Mouse (Mus musculus): ENCODE results near the gene Patl2. TPM values are rescaled to one million over a fixed set of nuclear protein-coding genes. Genes with fewer than 3 reads are reported as not detected.

The Patl2 gene
- polyA plus RNA-seq (2014; fragmentation: Nextera tagmentation; extraction: Ambion mirVana): 0.15 TPM in 1 of 2 replicates, not detected in the other

DNA sequence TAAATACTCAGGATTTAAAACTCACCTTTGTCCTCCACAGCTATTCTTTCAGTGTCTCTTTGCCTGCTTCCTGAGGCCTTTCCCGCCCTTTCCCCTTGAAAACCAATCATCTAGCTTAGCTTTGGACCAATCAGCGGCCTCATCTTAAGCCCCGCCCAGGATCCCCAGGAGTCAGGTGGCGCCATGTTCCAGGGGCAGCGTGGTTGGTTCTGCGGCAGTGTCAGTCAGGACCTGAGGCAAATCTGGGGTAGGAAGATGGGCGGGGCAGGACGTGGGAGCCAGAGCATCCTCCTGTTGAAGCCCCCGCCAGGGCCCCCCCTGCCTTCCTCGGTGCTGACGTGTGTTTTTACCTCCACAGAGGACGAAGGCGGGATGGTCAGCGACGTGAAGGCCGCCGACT lies at the start of gene Patl2, which contains the start of gene Terb2:
Patl2 (minus strand) TSS at position 84 of the 400 bp plus-strand sequence.
Terb2 (plus strand) TSS at position 167 of the 400 bp plus-strand sequence.
- Histone ChIP-seq H3K4me3 (ENCODE audit: low read depth, low read length) (no peak within 1 kb of the TSS), H3K4me2 (no peak within 1 kb of the TSS), H3K9me3 (ENCODE audit: control insufficient read depth, low read length) (no peaks in the 10 kb centered on the region), H3K36me3 (ENCODE audit: control insufficient read depth, insufficient read depth, low read length) (no peaks in the 10 kb centered on the region), H3K4me1 (replicated peaks; ENCODE audit: control insufficient read depth, insufficient read depth, low read length) (no peaks in the 10 kb centered on the region; the same call in 1 of the 2 replicates), H3K9ac (ENCODE audit: low read depth, low read length) (no peak within 1 kb of the TSS), H3K27ac (ENCODE audit: low read depth, low read length) (no peak within 1 kb of the TSS), H3K27me3 (replicated peaks; ENCODE audit: control insufficient read depth, insufficient read depth, low read length) (no peaks in the 10 kb centered on the region)
- DNase-seq (ENCODE audit: low spot score) (no peak), ATAC-seq (replicated peaks; ENCODE audit: low FRiP score) (no peak)
- WGBS: 70% methylated on average over 17 of the region's 17 CpGs

DNA sequence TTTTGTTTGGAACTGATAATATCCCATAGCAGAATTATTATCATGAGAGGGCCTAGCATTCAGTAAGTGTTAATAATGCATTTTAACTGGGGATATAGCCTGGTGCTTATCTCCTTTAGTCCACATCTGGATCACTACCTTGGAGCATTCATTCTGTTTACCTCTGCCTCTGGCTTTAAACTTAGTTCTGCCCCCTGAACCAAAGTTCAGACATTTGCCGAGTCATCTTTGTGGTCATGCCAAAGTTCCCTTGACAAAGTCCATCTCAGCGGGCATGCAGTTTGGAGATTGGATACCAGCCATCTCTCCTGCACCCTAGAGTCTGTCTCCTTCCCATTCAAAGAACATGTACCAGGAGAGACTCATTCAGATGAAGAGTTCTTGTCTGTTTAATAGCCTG lies 49.4 kb upstream of the Patl2 start:
- H3K9ac ChIP-seq (ENCODE audit: low read depth, low read length): peak overlapping the region; percentile 85
- H3K4me1 ChIP-seq (replicated peaks; ENCODE audit: control insufficient read depth, insufficient read depth, low read length): peaks cover 14% of the 10 kb centered on the region
- no peaks in the 10 kb centered on the region for H3K36me3 ChIP-seq (ENCODE audit: control insufficient read depth, insufficient read depth, low read length)
- 46% methylated on average over 2 of the region's 2 CpGs for WGBS
- DNase-seq (ENCODE audit: low spot score) (no peak), ATAC-seq (replicated peaks; ENCODE audit: low FRiP score) (no peak)
- peak overlapping the region; percentile 75 for H3K4me3 ChIP-seq (ENCODE audit: low read depth, low read length)
- no peaks in the 10 kb centered on the region for H3K27me3 ChIP-seq (replicated peaks; ENCODE audit: control insufficient read depth, insufficient read depth, low read length)
- H3K4me2 ChIP-seq: peak overlapping the region; percentile 89
- peak overlapping the region; percentile 87 for H3K27ac ChIP-seq (ENCODE audit: low read depth, low read length)
- H3K9me3 ChIP-seq (ENCODE audit: control insufficient read depth, low read length): no peaks in the 10 kb centered on the region

DNA sequence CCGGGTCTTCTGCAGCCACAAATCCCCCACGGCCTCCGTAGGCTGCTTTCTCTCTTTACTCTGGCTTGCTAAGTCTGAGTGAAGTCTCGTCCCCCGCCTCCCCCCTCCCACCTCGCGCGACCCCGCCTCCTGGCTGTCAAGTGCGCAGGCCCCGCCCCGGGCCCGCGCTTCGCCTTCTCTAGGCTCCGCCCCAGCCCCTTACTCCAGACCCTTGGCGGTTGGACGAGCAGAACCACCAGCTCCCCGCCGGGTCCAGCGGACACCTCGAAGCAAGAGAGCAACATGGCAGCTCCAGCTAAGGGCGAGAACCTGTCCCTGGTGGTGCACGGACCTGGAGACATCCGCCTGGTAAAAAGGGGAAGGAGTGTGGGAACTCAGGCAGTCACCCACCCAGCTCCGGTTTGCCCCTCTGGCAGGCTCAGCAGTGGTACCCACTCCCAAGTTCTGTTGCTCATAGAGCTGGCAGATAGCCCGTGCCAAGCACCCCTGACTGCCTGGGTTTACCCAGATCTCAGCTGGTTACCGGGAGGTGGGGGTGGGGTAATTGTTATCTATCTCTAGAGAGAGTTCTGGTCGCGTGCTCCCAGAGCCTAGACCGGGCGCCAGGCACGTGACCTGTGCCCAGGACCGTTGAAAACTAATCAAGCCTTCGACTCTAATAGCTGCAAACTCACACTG lies 48.8 kb upstream of the Patl2 start, which contains the start of gene Sord:
Sord (plus strand) TSS at position 139 of the 678 bp plus-strand sequence.
- peak within 1 kb of the TSS; percentile 87 for H3K27ac ChIP-seq (ENCODE audit: low read depth, low read length)
- H3K4me2 ChIP-seq: peak within 1 kb of the TSS; percentile 89
- peak within 1 kb of the TSS; percentile 85 for H3K9ac ChIP-seq (ENCODE audit: low read depth, low read length)
- H3K27me3 ChIP-seq (replicated peaks; ENCODE audit: control insufficient read depth, insufficient read depth, low read length): no peaks in the 10 kb centered on the region
- ATAC-seq (replicated peaks; ENCODE audit: low FRiP score): peak; percentile 92
- H3K36me3 ChIP-seq (ENCODE audit: control insufficient read depth, insufficient read depth, low read length): no peaks in the 10 kb centered on the region
- peak; percentile 90 for DNase-seq (ENCODE audit: low spot score)
- H3K9me3 ChIP-seq (ENCODE audit: control insufficient read depth, low read length): no peaks in the 10 kb centered on the region
- 1% methylated on average over 35 of the region's 35 CpGs for WGBS
- peak within 1 kb of the TSS; percentile 75 for H3K4me3 ChIP-seq (ENCODE audit: low read depth, low read length)
- peaks cover 14% of the 10 kb centered on the region for H3K4me1 ChIP-seq (replicated peaks; ENCODE audit: control insufficient read depth, insufficient read depth, low read length)

DNA sequence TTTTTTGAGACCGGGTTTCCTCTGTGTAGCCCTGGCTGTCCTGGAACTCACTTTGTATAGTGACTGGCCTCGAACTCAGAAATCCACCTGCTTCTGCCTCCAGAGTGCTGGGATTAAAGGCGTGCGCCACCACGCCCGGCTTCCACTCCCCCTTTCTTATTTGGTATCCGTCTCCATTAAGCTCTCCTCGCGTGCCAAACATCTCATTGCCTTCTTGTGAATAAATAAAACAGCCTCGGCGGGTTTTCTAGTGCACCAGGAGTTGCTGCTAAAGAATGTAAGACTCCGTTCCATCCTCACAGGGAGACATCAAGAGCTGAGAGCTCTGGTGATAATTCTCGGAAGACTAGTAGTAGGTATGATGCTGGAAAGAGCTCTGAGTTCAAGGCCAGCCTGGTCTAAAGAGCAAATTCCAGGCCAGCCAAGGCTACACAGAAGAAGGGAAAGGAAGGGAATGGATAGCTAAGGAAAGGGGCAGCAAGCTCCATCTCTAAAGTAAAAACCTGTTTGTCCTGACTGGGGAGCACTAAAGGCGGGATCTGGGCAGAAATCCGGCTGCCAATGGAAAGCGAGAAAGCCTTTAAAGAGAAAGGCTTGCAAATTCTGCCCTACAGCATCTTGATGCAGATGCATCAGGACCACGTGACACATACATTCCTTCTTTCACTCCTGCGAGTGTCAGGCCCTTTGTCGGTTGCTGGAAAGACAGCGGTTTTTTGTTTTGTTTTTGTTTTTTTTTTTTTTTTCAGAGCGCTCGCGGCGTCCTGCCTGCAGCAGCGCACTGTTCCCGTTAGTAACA lies 48.0 kb upstream of the Patl2 start:
- H3K9ac ChIP-seq (ENCODE audit: low read depth, low read length): peak overlapping the region; percentile 85
- DNase-seq (ENCODE audit: low spot score): peak; percentile 47
- H3K27ac ChIP-seq (ENCODE audit: low read depth, low read length): peak overlapping the region; percentile 87
- H3K9me3 ChIP-seq (ENCODE audit: control insufficient read depth, low read length): no peaks in the 10 kb centered on the region
- no peaks in the 10 kb centered on the region for H3K36me3 ChIP-seq (ENCODE audit: control insufficient read depth, insufficient read depth, low read length)
- no peaks in the 10 kb centered on the region for H3K27me3 ChIP-seq (replicated peaks; ENCODE audit: control insufficient read depth, insufficient read depth, low read length)
- H3K4me2 ChIP-seq: peak overlapping the region; percentile 89
- peaks cover 11% of the 10 kb centered on the region for H3K4me1 ChIP-seq (replicated peaks; ENCODE audit: control insufficient read depth, insufficient read depth, low read length)
- WGBS: 9% methylated on average over 26 of the region's 26 CpGs
- ATAC-seq (replicated peaks; ENCODE audit: low FRiP score): peak; percentile 23
- H3K4me3 ChIP-seq (ENCODE audit: low read depth, low read length): peak overlapping the region; percentile 75

DNA sequence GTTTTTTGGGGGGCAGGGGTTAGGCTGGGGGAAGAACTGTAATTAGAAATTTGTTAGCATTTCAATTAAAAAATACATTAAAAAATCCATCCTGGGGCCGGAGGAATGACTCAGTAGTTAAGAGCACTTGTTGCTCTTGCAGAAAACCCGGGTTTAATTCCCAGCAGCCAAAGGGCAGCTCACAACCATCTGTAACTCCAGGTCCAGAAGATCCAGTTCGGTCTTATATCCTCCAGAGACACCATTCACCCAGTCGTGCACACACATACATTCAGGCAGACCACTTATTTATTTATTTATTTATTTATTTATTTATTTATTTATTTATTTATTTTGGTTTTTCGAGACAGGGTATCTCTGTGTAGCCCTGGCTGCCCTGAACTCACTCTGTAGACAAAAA lies 47.4 kb upstream of the Patl2 start:
- H3K27me3 ChIP-seq (replicated peaks; ENCODE audit: control insufficient read depth, insufficient read depth, low read length): no peaks in the 10 kb centered on the region
- H3K4me2 ChIP-seq: peak overlapping the region; percentile 89
- H3K4me3 ChIP-seq (ENCODE audit: low read depth, low read length): no peak overlapping the region; the same call in 1 of the 2 replicates
- 50% methylated on average over 5 of the region's 5 CpGs for WGBS
- no peaks in the 10 kb centered on the region for H3K9me3 ChIP-seq (ENCODE audit: control insufficient read depth, low read length)
- no peak overlapping the region for H3K27ac ChIP-seq (ENCODE audit: low read depth, low read length)
- 0 out of 2 replicates have a peak, but pooled peaks have one; percentile 0 for ATAC-seq (replicated peaks; ENCODE audit: low FRiP score)
- peaks cover 11% of the 10 kb centered on the region for H3K4me1 ChIP-seq (replicated peaks; ENCODE audit: control insufficient read depth, insufficient read depth, low read length)
- DNase-seq (ENCODE audit: low spot score): no peak
- no peak overlapping the region for H3K9ac ChIP-seq (ENCODE audit: low read depth, low read length)
- no peaks in the 10 kb centered on the region for H3K36me3 ChIP-seq (ENCODE audit: control insufficient read depth, insufficient read depth, low read length)

DNA sequence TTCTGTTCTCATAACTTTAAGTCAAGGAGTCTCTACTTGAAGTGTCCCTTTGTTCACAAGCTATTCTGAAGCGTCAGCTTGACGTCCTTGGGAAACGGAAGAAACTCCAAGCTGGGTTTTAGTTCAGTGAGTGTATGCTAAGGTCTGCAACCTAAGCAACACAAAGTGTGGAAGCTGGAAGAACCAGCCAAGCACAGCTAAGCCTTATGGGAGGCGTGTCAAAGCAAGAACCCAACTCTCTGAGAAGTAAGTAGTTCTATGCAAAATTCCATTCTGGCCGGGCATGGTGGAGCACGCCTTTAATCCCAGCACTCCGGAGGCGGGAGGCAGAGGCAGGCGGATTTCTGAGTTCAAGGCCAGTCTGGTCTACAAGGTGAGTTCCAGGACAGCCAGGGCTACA lies 45.6 kb upstream of the Patl2 start:
- no peak overlapping the region for H3K4me2 ChIP-seq
- H3K27me3 ChIP-seq (replicated peaks; ENCODE audit: control insufficient read depth, insufficient read depth, low read length): no peaks in the 10 kb centered on the region
- H3K9ac ChIP-seq (ENCODE audit: low read depth, low read length): no peak overlapping the region
- peaks cover 9% of the 10 kb centered on the region for H3K4me1 ChIP-seq (replicated peaks; ENCODE audit: control insufficient read depth, insufficient read depth, low read length)
- H3K4me3 ChIP-seq (ENCODE audit: low read depth, low read length): no peak overlapping the region
- 89% methylated on average over 9 of the region's 9 CpGs for WGBS
- ATAC-seq (replicated peaks; ENCODE audit: low FRiP score) (no peak), DNase-seq (ENCODE audit: low spot score) (no peak)
- H3K9me3 ChIP-seq (ENCODE audit: control insufficient read depth, low read length): no peaks in the 10 kb centered on the region
- H3K36me3 ChIP-seq (ENCODE audit: control insufficient read depth, insufficient read depth, low read length): no peaks in the 10 kb centered on the region
- no peak overlapping the region for H3K27ac ChIP-seq (ENCODE audit: low read depth, low read length)

DNA sequence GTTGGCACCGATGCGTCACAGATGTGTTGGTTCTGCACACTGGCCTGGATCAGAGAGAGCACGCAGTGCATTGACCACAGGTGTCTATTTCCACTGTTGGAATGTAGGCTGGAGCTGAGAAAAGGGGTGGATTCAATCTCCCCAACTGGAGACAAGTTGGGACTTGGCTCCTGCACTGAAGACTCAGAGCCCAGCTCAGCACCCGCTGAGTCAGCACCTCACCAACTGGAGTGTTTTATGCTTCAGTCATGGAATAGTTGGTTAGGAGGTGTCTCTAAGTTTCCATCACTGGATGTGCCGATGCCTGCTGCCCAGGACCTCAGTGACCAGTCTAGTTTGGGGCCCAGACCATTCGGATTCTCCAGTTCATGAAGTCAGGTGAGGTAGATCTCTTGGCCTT lies 44.4 kb upstream of the Patl2 start:
- 76% methylated on average over 6 of the region's 6 CpGs for WGBS
- Histone ChIP-seq H3K9ac (ENCODE audit: low read depth, low read length) (no peak overlapping the region), H3K4me1 (replicated peaks; ENCODE audit: control insufficient read depth, insufficient read depth, low read length) (peaks cover 4% of the 10 kb centered on the region; the same call in 1 of the 2 replicates), H3K9me3 (ENCODE audit: control insufficient read depth, low read length) (no peaks in the 10 kb centered on the region), H3K27ac (ENCODE audit: low read depth, low read length) (no peak overlapping the region), H3K27me3 (replicated peaks; ENCODE audit: control insufficient read depth, insufficient read depth, low read length) (no peaks in the 10 kb centered on the region), H3K4me2 (no peak overlapping the region), H3K4me3 (ENCODE audit: low read depth, low read length) (no peak overlapping the region), H3K36me3 (ENCODE audit: control insufficient read depth, insufficient read depth, low read length) (no peaks in the 10 kb centered on the region)
- DNase-seq (ENCODE audit: low spot score) (no peak), ATAC-seq (replicated peaks; ENCODE audit: low FRiP score) (no peak)

DNA sequence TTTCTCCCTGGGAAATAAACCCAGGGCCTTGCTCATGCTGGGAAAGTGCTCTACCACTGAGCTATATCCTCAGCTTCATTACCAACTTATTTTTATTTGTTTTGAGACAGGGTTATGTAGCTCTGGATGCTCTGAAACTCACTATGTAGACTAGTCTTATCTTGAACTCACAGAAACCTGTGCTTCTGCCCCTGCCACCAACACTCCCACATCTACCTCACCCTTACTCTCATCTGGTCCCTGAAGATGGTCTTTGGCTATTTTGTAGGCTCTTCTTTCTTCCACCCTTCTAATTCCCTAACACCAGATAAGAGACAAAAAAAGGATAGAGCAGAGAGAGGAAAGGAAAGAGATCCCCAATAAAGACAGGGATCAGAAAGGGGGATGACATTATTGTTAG lies 37.7 kb upstream of the Patl2 start:
- Histone ChIP-seq H3K9me3 (ENCODE audit: control insufficient read depth, low read length) (no peaks in the 10 kb centered on the region), H3K4me2 (no peak overlapping the region), H3K36me3 (ENCODE audit: control insufficient read depth, insufficient read depth, low read length) (no peaks in the 10 kb centered on the region), H3K9ac (ENCODE audit: low read depth, low read length) (no peak overlapping the region), H3K4me1 (replicated peaks; ENCODE audit: control insufficient read depth, insufficient read depth, low read length) (peaks cover 6% of the 10 kb centered on the region), H3K4me3 (ENCODE audit: low read depth, low read length) (no peak overlapping the region), H3K27me3 (replicated peaks; ENCODE audit: control insufficient read depth, insufficient read depth, low read length) (no peaks in the 10 kb centered on the region), H3K27ac (ENCODE audit: low read depth, low read length) (no peak overlapping the region)
- ATAC-seq (replicated peaks; ENCODE audit: low FRiP score) (peak; percentile 64), DNase-seq (ENCODE audit: low spot score) (no peak)
